ENCODE assay signal across 28 mouse cellular contexts in genomic region chr3:137975435-137975834, GRCm38 (mm10). TPM values are rescaled to one million over a fixed set of nuclear protein-coding genes. Genes with fewer than 3 reads are reported as not detected.
DNase-seq lines count a peak whose midpoint lies in the region; ATAC-seq and TF ChIP-seq lines count a peak whose summit lies in the region.
"Had no signal": no experiment of that assay in that cellular context is flagged by ENCODE, and none has a peak within 500 bp of the region (broad histone marks: within the 10 kb centered on the region; RNA-seq: fewer than 3 reads in every experiment).

No protein-coding gene starts in this region.

- ATAC-seq in liver, embryonic 16.5 days (ENCODE audit: low read depth): no peak
- no peak for ATAC-seq in liver, embryonic 11.5 days (replicated peaks; ENCODE audit: low FRiP score)
- ATAC-seq in granulocyte monocyte progenitor cell, adult 5-6 weeks (replicated peaks; ENCODE audit: poor library complexity, severe bottlenecking): peak; percentile 61
- ATAC-seq in stomach, postnatal 0 days (ENCODE audit: low FRiP score, low TSS enrichment): no peak
- ATAC-seq: activated CD4-positive, CD25-positive, alpha-beta regulatory T cell, adult 4 months; forebrain, embryonic 13.5 days; midbrain, embryonic 13.5 days had no signal

- no peak for TF ChIP-seq EP300 in stomach, postnatal 0 days (optimal IDR thresholded peaks at IDR 0.05)

- no peak overlapping the region for H3K4me3 ChIP-seq in liver, embryonic 16.5 days (ENCODE audit: low read depth, low read length)
- H3K4me3 ChIP-seq in liver, embryonic 11.5 days (ENCODE audit: low read depth, low read length): no peak overlapping the region
- peak overlapping the region; percentile 13 to 40; a peak in 3 of 4 replicates for H3K4me3 ChIP-seq in ES-E14 (ENCODE audit: insufficient read depth in 1 of 2, low read depth in 1 of 2, low read length in 2 of 2, poor library complexity in 1 of 2, severe bottlenecking in 1 of 2)
- no peak overlapping the region for H3K4me3 ChIP-seq in stomach, postnatal 0 days (ENCODE audit: low read depth, low read length)
- H3K4me3 ChIP-seq: embryonic facial prominence, embryonic 10.5 days; embryonic facial prominence, embryonic 15.5 days; forebrain, embryonic 13.5 days; heart, adult 2 months; heart, embryonic 12.5 days; kidney, embryonic 15.5 days; limb, embryonic 10.5 days; limb, embryonic 15.5 days; midbrain, embryonic 13.5 days had no signal

- no peaks in the 10 kb centered on the region for H3K27me3 ChIP-seq in liver, embryonic 16.5 days (ENCODE audit: control insufficient read depth, insufficient read depth, low read depth, low read length)
- H3K27me3 ChIP-seq in liver, embryonic 11.5 days (replicated peaks; ENCODE audit: control insufficient read depth, insufficient read depth, low read length): no peaks in the 10 kb centered on the region
- H3K27me3 ChIP-seq in stomach, postnatal 0 days (ENCODE audit: control insufficient read depth, insufficient read depth, low read length): no peaks in the 10 kb centered on the region
- H3K27me3 ChIP-seq: embryonic facial prominence, embryonic 15.5 days; forebrain, embryonic 13.5 days; heart, embryonic 12.5 days; kidney, embryonic 15.5 days; limb, embryonic 15.5 days had no signal

- in situ Hi-C loops in ES-E14 (cut with MboI; ENCODE audit: low sequenced_read_pairs in 2 of 2, unreplicated experiment in 2 of 2): no loop called here

- WGBS in liver, embryonic 16.5 days (ENCODE audit: insufficient replicate concordance): 61% methylated on average over 7 of the region's 7 CpGs
- WGBS in liver, embryonic 11.5 days: 82% methylated on average over 7 of the region's 7 CpGs
- 87% methylated on average over 7 of the region's 7 CpGs for WGBS in stomach, postnatal 0 days

- no peak for TF ChIP-seq CTCF in stomach, postnatal 0 days (IDR thresholded peaks at IDR 0.05; ENCODE audit: low read depth)

- no peaks in the 10 kb centered on the region for H3K9me3 ChIP-seq in liver, embryonic 16.5 days (replicated peaks; ENCODE audit: control insufficient read depth, low read length)
- no peaks in the 10 kb centered on the region for H3K9me3 ChIP-seq in liver, embryonic 11.5 days (ENCODE audit: control insufficient read depth, low read length)
- H3K9me3 ChIP-seq in ES-E14 (ENCODE audit: control insufficient read depth, insufficient read depth, low read depth, low read length): no peaks in the 10 kb centered on the region
- H3K9me3 ChIP-seq in stomach, postnatal 0 days (ENCODE audit: control insufficient read depth, low read length): no peaks in the 10 kb centered on the region
- H3K9me3 ChIP-seq: embryonic facial prominence, embryonic 10.5 days; embryonic facial prominence, embryonic 15.5 days; forebrain, embryonic 13.5 days; heart, embryonic 12.5 days; kidney, embryonic 15.5 days; limb, embryonic 10.5 days; limb, embryonic 15.5 days; midbrain, embryonic 13.5 days had no signal

- no peaks in the 10 kb centered on the region; the same call in 1 of the 2 replicates for H3K36me3 ChIP-seq in liver, embryonic 16.5 days (ENCODE audit: control insufficient read depth, insufficient read depth)
- H3K36me3 ChIP-seq in liver, embryonic 11.5 days (ENCODE audit: control insufficient read depth, insufficient read depth, low read length): no peaks in the 10 kb centered on the region; the same call in 1 of the 2 replicates
- H3K36me3 ChIP-seq in ES-E14 (ENCODE audit: control insufficient read depth, insufficient read depth, low read length, poor library complexity, severe bottlenecking): no peaks in the 10 kb centered on the region
- no peaks in the 10 kb centered on the region for H3K36me3 ChIP-seq in stomach, postnatal 0 days (ENCODE audit: control insufficient read depth, insufficient read depth, low read length)
- H3K36me3 ChIP-seq: embryonic facial prominence, embryonic 10.5 days; embryonic facial prominence, embryonic 15.5 days; kidney, embryonic 15.5 days; limb, embryonic 10.5 days; limb, embryonic 15.5 days; midbrain, embryonic 13.5 days had no signal

- H3K9ac ChIP-seq in liver, embryonic 16.5 days (ENCODE audit: low read depth, low read length): no peak overlapping the region
- no peak overlapping the region for H3K9ac ChIP-seq in liver, embryonic 11.5 days (ENCODE audit: low read depth, low read length)
- H3K9ac ChIP-seq in ES-E14 (ENCODE audit: insufficient read depth, low read depth, low read length, poor library complexity, severe bottlenecking): peak overlapping the region; percentile 42; the same call in 1 of the 2 replicates
- H3K9ac ChIP-seq in stomach, postnatal 0 days (ENCODE audit: low read length): no peak overlapping the region
- H3K9ac ChIP-seq: embryonic facial prominence, embryonic 15.5 days; forebrain, embryonic 13.5 days; heart, embryonic 12.5 days; hindbrain, embryonic 14.5 days; kidney, embryonic 15.5 days; limb, embryonic 15.5 days; midbrain, embryonic 13.5 days had no signal

- peak overlapping the region; percentile 7; the same call in 1 of the 2 replicates for H3K27ac ChIP-seq in liver, embryonic 16.5 days (ENCODE audit: low read length)
- H3K27ac ChIP-seq in liver, embryonic 11.5 days (ENCODE audit: low read depth, low read length): no peak overlapping the region
- H3K27ac ChIP-seq in ES-E14 (ENCODE audit: insufficient read depth, low read depth, low read length, poor library complexity, severe bottlenecking): peak overlapping the region; percentile 2; the same call in 1 of the 2 replicates
- 0 out of 2 replicates have a peak overlapping the region, but pooled peaks have one; percentile 8 for H3K27ac ChIP-seq in stomach, postnatal 0 days (replicated peaks)
- H3K27ac ChIP-seq: embryonic facial prominence, embryonic 10.5 days; embryonic facial prominence, embryonic 15.5 days; forebrain, embryonic 13.5 days; heart, adult 2 months; hindbrain, embryonic 14.5 days; kidney, embryonic 15.5 days; limb, embryonic 10.5 days; limb, embryonic 15.5 days; midbrain, embryonic 13.5 days had no signal

- DNase-seq in liver, embryonic 11.5 days (ENCODE audit: low spot score): no peak
- DNase-seq in ES-E14 (ENCODE audit: low read depth, low spot score): no peak
- no peak for DNase-seq in stomach, postnatal 0 days (ENCODE audit: low spot score)
- DNase-seq in adrenal gland, adult 8-10 months: no peak
- DNase-seq in lung, postnatal 14 days: no peak
- DNase-seq: adrenal gland, adult 2 months; cerebellum, adult 2 months; cerebellum, postnatal 14 days; gastrocnemius, postnatal 25 days; heart, adult 2 months; kidney, adult 18-20 months; kidney, postnatal 36 days; lung, adult 2 months; lung, postnatal 10 days; right cerebral cortex, postnatal 14 days; thymus, postnatal 14 days had no signal

- no peak overlapping the region for H3K4me2 ChIP-seq in liver, embryonic 16.5 days (ENCODE audit: low read depth, low read length)
- no peak overlapping the region for H3K4me2 ChIP-seq in liver, embryonic 11.5 days
- H3K4me2 ChIP-seq in stomach, postnatal 0 days (replicated peaks; ENCODE audit: low read depth): no peak overlapping the region
- H3K4me2 ChIP-seq: embryonic facial prominence, embryonic 15.5 days; forebrain, embryonic 13.5 days; heart, embryonic 12.5 days; hindbrain, embryonic 14.5 days; kidney, embryonic 15.5 days; limb, embryonic 15.5 days; midbrain, embryonic 13.5 days had no signal

- peaks cover 73% of the 10 kb centered on the region for H3K4me1 ChIP-seq in liver, embryonic 16.5 days (ENCODE audit: control insufficient read depth, low read depth, low read length)
- peaks cover 72% of the 10 kb centered on the region for H3K4me1 ChIP-seq in liver, embryonic 11.5 days (replicated peaks; ENCODE audit: control insufficient read depth, insufficient read depth, low read length)
- H3K4me1 ChIP-seq in ES-E14 (ENCODE audit: control insufficient read depth in 2 of 2, insufficient read depth in 2 of 2, low read length in 2 of 2, poor library complexity in 1 of 2): peaks cover 9 to 14% of the 10 kb centered on the region in 2 experiments
- H3K4me1 ChIP-seq in stomach, postnatal 0 days (replicated peaks; ENCODE audit: control insufficient read depth, insufficient read depth): 0 out of 2 replicates have a peak, but pooled peaks cover under 1% of the 10 kb centered on the region

TF ChIP-seq in ES-E14, 5 proteins besides CTCF, POLR2A, EP300 and RAD21:
- no peak for TF ChIP-seq ZC3H11A (IDR thresholded peaks at IDR 0.05; ENCODE audit: borderline replicate concordance, low read depth, low read length)
- TF ChIP-seq HCFC1 (IDR thresholded peaks at IDR 0.05; ENCODE audit: borderline replicate concordance, insufficient read depth, low read length): no peak
- TF ChIP-seq CHD2 (IDR thresholded peaks at IDR 0.05; ENCODE audit: low read depth, low read length): no peak

RNA-seq across cellular contexts. Expression of gene Dapp1, which starts 5.9 kb away (rescaled TPM):
- polyA plus RNA-seq in liver, embryonic 16.5 days (2015; fragmentation: Nextera tagmentation; extraction: Ambion mirVana): 12.1 and 13.0 TPM in 2 replicates
- polyA plus RNA-seq in liver, embryonic 11.5 days (2014; fragmentation: Nextera tagmentation; extraction: Ambion mirVana): 35.5 and 36.2 TPM in 2 replicates
- total RNA-seq in ES-E14 (2012; rRNA removed): 6.8 and 11.5 TPM in 2 replicates
- total RNA-seq in granulocyte monocyte progenitor cell, adult 5-6 weeks (2014; fragmentation: Nextera tagmentation): 116 and 120 TPM in 2 replicates
- 125 and 126 TPM in 2 replicates for total RNA-seq in granulocyte monocyte progenitor cell, adult 5-6 weeks (2017)
- 24.0 and 26.8 TPM in 2 replicates for polyA plus RNA-seq in stomach, postnatal 0 days (2015; fragmentation: Nextera tagmentation; extraction: Ambion mirVana)
- total RNA-seq in adrenal gland, adult 8-10 months (2022): 10 to 100 TPM in 1 of 4 experiments, 1 to 10 TPM in 3; 3.9 to 11.2 (median 7.0) TPM

RNA-seq across cellular contexts. Expression of gene Lamtor3, which starts 57.1 kb away (rescaled TPM):
- polyA plus RNA-seq in liver, embryonic 16.5 days (2015; fragmentation: Nextera tagmentation; extraction: Ambion mirVana): 48.2 and 50.2 TPM in 2 replicates
- polyA plus RNA-seq in liver, embryonic 11.5 days (2014; fragmentation: Nextera tagmentation; extraction: Ambion mirVana): 100 and 105 TPM in 2 replicates
- total RNA-seq in ES-E14 (2012; rRNA removed): 39.3 and 41.4 TPM in 2 replicates
- 62.4 and 76.7 TPM in 2 replicates for total RNA-seq in granulocyte monocyte progenitor cell, adult 5-6 weeks (2014; fragmentation: Nextera tagmentation)
- 69.4 and 87.9 TPM in 2 replicates for total RNA-seq in granulocyte monocyte progenitor cell, adult 5-6 weeks (2017)
- 104 and 106 TPM in 2 replicates for polyA plus RNA-seq in stomach, postnatal 0 days (2015; fragmentation: Nextera tagmentation; extraction: Ambion mirVana)
- total RNA-seq in adrenal gland, adult 8-10 months (2022): 10 to 100 TPM; 62.8 to 80.3 (median 71.5) TPM

Comparison
In these comparisons a context has a peak if more than half of its experiments do, and no peak if none do; other contexts are left out.
1. H3K4me3 ChIP-seq: peak in ES-E14 (2 of 2); none in liver, embryonic 16.5 days (single experiment), liver, embryonic 11.5 days (single experiment) and stomach, postnatal 0 days (single experiment).